Mouse (Mus musculus): Measurements from ENCODE around the gene Myl9.

The Myl9 gene

DNA sequence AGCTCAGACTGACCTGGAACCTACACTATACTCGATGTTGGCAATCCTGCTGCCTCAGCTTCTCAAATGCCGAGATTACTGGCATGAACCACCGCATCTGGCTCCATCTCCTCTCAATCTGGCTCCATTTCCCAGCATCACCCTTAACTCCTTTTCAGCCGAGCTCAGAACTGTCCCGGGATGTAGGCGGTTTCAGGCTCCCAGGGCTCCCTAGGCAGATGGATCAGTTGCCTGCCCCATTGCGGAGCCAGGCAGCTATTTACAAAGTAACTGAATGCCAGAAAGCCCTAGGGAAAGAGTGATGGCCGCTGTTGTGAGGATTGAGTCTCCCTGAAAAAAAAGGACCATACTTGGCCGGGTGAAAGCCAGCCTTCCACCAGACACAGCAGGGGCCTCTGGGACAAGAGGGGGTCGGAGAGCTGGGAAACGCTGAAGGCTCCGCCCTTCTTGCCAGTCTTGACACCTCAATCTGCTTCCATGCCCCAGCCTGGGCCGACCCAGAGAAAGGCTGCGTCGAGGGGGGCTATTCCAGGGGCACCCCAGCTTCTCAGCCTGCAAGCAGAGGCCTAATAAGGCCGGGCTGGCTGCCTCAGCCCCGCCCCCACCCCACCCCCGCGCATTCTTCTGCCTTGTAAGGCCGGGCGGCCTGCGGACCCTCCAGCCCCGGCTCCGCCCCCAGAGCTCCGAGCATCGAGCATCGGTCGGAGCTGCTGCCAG lies at the start of gene Myl9:
TSS of gene Myl9 (plus strand) at position 683 of the 717 bp plus-strand sequence.
- DNase-seq, result no peak

DNA sequence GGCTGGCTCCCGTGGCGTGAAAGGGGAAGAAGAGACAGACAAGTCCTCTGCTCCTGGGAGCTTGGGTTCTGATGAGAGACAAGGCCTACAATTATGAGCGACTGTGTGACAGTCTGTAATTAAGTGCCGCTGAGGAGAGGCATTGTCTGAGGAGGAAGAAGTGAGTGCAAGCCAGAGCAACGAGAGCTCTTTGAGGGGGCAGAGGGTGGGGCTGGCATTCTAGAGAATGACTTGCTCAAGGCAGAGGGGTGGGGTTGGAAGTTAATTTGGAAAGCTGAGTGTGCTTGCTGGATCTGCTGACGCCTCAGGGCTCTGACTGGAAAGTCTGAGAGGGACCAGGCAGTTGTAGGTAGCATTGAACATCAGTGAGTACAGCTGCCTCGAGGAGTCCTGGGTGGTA lies 48.9 kb upstream of the Myl9 start:
- DNase-seq, result no peak

DNA sequence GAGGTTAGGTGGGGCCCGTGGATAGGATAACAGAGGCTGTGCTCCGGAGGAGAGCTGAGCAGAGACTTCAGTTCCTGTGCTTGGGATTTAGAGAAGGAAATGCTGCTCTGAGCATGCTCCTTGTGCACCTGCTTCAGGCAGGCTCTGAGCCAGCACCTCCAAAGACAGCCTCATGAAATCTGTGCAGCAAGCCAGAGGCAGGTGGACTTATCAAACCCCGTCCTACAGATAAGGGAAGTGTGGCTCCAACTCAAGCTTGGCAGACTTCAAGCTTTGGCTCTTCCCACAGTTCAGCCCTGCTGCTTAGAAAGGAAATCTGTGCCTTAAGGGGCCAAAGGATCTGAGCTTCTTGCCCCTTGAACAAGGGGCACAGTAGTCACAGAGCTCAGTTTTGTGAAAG lies 48.3 kb upstream of the Myl9 start:
- no peak for DNase-seq

DNA sequence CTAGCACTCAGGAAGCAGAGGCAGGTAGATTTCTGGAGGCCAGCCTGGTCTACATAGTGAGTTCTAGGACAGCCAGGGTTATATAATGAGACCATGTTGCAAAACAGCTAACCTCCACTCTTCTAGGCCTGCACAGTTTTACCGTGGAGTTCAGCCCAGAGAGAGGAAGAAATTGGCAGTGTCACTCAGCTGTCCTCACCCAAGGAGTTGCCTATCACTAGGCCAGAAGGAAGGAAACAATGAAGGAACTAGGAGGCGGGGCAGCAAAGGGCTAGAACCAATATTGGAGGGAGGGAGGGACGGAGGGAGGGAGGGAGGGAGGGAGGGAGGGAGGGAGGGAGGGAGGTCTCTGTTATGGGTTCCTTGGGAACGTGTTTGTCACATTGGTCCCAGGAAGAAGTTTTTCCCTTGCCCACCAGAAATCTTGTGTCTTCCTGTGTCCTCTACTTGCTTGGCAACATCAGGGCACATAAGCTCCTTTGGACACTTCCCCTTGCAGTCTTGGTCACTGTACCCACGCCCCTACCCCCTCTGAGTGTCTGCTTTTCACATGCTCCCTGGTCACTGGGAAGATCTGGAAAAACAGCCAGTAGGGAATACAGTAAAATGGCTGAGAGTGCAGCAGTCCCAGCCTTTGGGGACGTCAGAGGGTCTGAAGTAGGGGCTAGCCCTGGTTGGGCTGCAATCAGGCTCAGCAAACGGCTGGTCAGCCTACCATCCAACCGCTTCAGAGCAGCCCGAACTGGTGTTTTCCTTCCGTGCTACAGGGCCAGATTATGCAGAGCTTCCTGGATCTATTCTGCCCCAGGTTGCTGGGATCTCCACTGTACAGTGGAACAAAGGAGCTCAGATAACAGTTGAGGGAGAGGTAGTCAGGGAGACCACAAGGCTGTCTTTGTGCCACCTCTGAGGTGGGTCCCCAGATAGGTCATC lies 45.4 kb upstream of the Myl9 start:
- DNase-seq, result no peak

DNA sequence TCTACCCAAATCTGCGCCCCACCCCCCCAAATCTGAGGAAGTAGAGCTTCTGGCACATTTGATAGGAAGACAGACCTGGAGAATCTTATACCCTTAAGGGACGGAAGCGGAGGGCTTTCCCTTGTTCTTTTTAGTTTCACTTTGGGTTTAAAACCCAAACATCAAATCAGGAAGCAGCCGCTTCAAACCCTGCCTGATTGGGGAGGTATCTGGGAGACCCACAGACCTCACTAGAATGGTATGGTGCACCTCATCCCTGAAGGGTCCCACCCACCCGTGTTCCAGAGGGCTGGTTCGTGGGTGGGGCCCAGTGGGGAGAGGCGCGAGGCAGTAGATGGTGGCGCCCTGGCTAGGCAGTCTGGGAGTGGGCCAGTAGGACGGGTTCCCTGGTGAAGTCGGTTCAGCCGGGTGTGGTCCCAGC lies 44.7 kb upstream of the Myl9 start:
- no peak for DNase-seq

DNA sequence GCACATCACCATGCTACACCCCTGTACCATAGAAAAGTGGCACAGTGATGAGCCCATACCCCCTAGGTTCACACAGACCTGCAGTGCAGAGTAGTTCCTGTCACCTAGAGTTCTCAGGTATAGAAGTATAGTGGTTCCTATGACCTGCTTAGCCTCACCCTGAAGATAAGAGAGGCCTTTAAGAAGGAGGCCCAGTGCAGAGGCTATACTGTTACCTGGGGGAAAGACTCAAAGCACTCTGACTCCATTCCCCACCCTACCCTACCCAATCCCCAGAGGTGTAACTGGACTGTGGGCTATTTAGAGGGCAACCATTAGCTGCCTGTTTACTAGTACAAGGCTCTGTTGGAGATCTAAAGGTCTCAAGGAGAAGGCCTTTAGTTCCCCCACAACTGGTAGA lies 43.6 kb upstream of the Myl9 start:
- no peak for DNase-seq

DNA sequence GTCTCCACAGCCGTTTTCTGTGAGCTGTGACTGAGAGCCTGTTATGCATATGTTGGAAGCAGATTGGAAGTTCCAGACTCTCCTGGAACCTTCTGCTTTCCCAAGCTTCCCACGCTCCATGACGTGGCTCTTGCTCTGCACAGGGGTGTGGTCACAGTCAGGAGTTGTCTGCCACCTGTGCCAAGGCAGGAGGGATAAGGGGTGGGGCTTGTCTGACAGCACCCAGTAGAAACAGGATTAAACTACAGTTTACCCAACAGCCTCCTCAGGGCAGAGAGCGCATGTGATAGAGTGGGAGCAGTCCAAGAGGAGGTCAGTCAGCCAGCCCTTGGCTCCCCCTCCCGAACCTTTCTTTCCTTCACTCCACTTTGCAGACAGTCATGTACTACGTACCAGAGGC lies 43.1 kb upstream of the Myl9 start:
- peak; percentile 48 for DNase-seq

DNA sequence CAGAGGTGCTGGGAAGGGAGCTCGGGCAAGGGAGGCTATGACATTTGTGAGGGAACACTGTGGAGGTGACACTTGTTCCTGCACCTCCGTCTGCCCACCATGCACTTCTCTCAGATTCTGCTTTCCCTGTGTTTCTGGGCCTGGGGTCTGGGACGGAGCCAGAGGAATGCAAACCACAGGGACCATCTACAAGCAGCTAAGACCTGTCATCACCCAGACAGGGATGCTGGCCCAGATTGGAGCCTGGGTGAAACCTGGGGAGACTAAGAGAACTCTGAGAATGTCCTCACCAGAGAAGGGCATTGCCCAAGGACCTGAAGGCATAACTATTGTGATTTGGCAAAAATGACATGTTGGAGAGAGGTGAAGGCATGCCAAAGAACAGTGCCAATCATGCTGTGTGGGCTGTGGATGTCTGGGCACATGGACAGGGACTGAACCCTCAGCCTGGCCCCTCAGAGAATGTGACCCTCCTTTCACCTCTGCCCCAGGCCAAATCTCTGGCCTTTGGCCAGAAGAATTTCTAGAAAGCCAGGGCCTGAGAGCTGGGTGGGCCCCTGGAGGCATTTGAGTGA lies 39.4 kb upstream of the Myl9 start:
- no peak for DNase-seq

DNA sequence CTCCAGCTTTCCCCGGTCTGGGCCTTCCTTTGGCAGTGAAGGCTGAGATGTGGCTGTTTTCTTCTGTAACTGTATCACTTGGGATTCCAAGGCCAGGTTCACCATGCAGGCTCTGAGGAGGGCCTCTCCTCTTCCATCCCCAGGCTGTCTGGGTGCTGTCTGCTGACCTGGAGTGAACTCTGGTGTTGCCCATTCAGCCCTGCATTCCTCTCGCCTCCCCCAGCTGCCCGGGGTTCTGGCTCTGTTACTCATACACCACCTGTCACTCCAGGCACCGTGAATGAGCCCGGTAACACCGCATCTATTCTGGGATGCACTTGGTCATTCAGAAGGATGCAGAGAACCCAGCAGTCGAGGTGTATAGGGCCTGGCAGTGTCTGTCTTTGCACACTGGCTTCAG lies 38.4 kb upstream of the Myl9 start:
- DNase-seq, result no peak

DNA sequence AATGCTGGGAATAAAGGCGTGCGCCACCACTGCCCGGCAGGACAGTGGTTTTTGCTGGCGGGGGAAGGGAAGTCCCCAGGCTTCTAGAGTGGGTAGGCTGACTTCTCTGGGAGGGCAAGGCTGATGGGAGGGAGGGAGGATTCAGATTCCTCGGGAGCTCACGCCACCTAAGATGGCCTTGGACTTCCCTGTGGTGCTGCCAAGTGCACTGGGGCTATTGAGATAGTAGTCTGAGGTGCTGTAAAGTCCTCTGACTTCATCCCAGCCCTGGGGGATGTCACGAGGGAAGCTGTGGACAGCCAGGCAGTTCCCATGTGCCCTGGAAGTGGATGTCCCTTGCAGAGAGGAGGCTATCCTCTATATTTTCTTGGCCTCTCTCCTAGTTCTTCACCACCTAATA lies 37.2 kb upstream of the Myl9 start:
- DNase-seq, result no peak

DNA sequence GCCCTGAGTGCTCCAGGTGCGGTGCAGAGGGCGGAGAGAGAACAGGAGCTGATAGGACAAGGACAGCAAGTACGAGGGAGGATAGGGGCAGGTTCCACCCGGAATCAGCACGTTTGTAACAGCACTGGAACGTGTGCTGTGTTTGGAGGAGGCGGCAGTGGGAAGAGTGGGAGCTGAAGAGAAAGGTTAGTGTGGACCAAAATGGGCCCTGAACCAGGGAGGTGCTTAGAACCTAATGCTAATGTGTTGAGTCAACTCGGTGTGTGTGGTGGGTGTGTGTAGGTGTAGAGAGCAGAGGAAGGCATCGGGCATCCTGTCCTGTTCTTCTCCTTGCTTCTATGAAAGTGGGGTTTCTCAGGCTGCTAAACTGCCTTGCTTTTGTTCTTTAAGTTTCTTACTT lies 34.0 kb upstream of the Myl9 start:
- DNase-seq, result no peak

DNA sequence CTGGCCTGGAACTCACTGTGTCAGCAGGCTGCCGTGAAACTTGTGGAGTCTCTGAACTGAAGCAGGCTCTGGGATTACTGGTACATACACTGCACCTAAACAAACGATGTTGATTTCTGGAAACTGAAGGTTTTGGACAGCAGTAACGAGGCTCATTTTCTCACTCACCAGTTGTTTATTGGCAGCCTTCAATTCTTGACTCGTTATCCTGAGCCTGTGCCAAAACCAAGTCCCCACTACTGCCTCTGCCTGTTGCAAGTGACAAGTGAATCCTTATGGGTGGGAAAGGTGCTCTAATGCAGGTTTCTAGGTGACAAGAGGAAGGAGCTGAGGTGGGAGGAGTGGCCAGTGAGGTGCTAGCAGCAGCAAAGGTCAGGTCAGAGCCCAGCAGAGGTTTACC lies 33.2 kb upstream of the Myl9 start:
- DNase-seq, result no peak

DNA sequence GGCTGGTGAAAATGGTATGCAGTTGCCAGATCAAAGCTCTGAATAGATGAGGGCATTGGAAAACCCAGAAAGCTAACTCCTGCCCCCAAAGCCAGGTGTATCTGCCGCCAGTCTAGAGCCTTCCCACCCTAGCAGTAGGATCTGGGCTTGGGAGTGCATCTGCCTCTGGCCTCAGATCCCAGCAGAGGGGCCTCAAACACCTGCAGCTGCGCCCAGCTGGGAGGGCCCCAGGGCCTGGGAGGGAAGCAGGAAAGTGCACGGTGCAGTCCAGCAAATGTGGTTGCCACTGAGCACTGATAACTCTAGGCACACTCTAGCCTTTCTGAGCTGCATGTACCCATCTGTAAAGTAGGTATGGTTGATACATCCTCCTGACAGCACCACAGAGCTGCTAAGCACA lies 32.0 kb upstream of the Myl9 start:
- no peak for DNase-seq

DNA sequence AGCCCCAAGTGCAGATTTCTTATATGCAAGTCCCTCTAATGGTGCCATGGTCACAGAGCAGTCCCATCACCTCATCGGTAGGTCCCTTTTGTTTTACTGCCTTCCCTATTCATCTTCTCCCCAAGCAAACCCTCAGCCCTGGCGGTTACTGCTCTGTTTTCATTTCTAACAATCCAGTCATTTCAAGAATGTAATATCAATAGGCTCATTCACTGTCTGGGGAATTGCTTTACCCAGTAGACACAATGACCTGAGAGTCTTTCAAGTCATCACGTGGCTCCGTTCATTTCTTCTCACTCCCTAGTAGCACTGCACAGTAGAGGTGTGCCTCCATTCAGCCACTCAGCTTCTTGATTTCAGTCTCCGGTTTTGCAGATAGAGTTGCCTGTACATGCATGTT lies 30.8 kb upstream of the Myl9 start:
- no peak for DNase-seq

DNA sequence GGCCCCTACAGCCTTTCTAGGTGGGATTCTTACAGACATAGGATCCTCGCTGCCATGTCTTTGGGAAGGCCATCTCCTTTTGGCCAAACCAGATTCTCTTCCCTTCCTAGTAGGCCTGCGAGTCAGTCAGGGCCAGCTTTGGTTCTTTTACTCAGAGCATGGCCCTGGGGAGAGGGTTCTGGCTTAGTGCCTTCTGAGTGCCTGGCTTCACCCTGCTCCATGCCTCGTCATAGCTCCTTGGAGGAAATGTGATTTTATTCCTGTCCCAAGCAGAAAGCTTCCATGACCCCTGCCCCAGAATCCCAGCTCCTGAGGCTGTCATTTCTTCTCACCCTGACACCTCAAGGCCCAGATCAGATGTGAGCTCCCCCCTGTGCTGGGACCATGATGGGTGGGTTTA lies 27.9 kb upstream of the Myl9 start:
- no peak for DNase-seq

DNA sequence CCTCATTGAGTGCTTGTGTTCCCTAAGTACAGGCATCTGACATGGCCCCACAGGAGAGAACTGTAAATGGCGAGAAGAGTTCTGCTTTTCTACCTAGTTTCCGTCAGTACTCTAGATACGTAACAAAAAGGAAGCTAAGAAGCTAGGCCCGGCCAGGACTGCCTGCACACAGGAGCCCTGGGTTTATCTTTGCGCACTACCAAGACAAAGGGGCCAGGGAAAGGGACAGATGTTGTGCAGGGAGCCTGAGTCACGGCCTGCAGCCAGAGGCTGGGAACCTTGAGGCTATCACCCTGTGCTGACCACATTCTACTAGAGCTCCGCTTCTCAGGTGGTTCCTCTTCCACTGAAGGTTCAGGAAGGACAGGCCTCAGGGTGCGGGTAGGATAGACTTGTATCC lies 25.5 kb upstream of the Myl9 start:
- no peak for DNase-seq

DNA sequence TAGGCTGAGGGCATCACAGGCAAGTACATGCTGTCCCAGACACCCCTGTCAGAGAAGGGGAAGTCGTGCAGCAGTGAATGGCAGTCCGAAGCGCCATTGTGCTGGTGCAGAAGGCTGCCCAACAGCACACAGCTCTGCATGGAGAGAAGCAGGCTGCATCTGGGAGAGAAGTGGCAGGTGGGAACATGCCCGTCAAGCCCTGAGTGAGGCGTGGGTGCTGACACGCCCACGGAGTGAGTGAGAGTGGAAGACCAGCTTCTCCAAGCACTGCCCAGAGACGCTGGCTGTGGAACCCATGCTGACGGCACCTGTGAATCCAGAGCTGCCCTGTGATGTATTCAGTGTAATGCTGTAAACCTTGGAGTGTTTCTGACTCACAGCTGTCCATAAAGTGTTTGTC lies 18.3 kb upstream of the Myl9 start:
- DNase-seq, result no peak

DNA sequence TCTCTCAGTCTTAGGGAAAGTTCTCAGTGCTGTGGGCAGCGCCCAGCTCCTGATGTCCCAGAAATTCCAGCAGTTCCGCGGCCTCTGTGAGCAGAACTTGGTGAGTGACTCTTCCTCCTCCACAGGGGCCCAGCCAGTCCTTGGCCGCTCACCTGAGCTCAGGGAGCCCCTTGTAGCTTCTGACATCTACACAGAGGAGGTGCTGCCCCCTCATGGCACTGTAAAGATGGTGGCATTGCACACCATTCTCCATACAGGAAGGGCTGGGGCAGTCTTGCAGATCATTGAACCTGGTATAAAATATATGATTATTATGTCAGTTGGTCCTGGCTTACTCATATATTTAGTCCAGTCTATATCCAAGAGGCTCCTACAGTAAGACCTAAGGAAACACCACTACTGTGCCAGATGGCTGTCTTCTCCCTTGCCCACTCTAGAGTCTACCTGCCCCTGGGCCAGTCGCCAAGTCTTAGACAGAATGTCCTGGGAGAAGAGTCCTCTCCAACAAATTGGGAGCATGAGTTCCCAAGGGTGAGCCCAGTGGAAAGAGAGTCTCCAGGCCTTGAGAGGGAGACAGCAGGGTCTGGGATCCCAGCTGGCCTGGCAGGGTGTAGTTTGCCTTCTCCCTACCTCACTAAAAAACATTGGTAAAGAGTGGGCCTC lies 14.2 kb upstream of the Myl9 start:
- DNase-seq, result no peak

DNA sequence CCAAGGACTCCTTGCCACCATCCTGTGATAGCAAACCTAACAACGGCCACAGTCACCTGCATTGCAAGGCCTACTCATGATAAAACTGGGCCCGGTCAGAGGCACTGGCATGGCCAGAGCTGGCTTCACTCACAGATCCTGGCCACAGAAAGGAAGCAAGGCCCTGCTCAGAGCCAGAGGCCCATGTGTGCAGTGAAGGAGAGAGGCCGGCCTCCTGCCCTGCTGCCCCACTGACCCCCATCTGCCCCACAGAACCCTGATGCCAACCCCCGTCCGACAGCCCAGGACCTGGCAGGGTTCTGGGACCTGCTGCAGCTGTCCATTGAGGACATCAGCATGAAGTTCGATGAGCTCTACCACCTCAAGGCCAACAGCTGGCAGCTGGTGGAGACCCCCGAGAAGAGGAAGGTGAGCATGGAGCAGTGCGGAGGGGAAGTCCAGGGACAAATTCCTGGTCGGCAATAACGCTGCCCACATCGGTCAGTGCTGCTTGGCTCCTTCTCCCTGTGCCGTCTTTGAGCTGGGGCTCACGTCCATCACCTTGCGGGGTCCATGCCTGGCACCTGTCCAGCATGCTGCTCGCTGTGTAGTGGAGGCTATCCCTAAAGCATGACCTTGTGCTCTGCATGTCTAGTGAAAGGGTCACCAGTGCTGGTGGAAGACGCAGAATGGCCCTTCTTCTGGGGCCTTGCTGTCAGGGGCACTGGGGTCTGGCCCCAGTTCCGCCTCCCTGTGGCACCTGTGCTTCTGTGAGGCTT lies 13.5 kb upstream of the Myl9 start:
- peak; percentile 44 for DNase-seq

DNA sequence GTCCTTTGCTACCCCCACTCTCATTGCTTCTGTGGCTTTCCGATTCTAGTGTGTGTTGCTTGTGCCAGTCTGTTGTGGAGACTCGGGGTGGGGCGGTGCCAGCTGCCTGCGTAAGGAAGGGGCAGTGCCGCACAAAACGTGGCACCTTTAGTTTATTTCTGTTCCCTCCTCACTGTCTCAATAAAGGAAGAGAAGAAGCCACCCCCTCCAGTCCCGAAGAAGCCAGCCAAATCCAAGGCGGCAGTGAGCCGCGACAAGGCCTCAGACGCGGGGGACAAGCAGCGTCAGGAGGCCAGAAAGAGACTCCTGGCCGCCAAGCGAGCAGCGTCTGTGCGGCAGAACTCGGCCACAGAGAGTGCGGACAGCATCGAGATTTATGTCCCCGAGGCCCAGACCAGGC lies 12.7 kb upstream of the Myl9 start:
- DNase-seq, result no peak

DNA sequence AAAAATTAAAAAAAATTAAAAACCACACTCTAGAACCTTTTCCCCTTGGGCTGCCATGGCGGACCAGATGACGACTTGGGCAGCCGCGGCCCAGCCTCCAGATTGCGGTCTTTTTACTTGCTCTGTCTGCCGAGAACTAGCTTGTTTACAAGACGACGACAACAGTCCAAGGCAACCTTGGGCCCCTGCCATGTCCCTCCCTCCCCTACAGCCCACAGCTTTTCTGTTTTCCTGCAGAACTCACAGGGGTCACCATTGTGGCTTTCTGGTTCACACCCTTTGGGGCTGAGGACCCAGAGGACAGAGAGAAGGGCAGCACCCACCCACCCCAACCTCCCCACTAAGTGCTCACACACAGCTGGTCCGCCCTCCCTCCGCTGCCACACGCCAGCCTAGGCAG lies 12.1 kb upstream of the Myl9 start:
- peak; percentile 54 for DNase-seq

DNA sequence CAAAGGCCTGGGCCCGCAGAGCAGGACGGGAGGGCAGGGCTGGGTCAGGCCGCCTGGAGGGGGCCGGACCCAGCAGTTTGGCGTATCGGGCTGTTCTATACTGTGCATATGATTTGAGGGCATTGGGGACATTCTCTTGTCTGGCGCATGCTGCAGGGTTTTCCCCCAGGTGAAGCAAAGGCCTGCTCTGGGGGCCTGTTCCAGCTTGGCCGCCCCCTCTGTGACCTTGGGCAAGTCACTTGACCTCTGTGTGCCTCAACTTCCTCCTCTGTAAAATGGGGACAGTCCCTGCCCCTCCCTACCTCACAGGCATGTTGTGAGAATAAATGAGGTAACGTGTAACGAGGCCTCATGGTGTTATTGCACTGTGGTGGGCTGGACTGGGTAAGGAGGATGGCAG lies 11.2 kb upstream of the Myl9 start:
- DNase-seq, result no peak

DNA sequence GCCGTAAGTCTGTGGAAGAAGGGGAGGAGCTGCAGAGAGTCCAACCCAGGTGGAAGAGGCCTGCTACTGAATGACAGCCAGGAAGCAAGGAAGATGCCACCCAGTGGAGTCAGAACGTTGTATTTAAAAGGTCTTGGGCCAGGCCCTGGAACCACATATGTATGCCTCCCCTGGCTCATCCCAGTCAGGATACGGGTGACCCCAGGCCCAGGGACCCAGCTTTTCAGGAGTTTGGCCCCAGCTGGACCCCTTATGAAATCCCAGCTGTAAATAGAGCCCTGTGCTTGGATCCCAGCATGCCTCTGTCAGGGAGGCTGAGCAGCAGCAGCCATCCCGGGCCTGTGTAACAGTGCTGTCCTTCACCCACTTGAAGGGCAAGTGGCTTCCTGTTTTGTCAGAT lies 10.5 kb upstream of the Myl9 start:
- no peak for DNase-seq

Data from right cerebral cortex, postnatal 14 days (tissue).